Mouse (Mus musculus): ENCODE measurements around the gene Hist1h4n. TPM values are rescaled to one million over a fixed set of nuclear protein-coding genes. Genes with fewer than 3 reads are reported as not detected.
"Not testable (repeated sequence)": the region's sequence is repeated elsewhere in the genome, so short reads cannot be mapped to it uniquely, and the experiment has no call there.

Gene Hist1h4n
- 18.2 and 28.4 TPM in 2 replicates for polyA plus RNA-seq (2014; fragmentation: Nextera tagmentation; extraction: Ambion mirVana)

DNA sequence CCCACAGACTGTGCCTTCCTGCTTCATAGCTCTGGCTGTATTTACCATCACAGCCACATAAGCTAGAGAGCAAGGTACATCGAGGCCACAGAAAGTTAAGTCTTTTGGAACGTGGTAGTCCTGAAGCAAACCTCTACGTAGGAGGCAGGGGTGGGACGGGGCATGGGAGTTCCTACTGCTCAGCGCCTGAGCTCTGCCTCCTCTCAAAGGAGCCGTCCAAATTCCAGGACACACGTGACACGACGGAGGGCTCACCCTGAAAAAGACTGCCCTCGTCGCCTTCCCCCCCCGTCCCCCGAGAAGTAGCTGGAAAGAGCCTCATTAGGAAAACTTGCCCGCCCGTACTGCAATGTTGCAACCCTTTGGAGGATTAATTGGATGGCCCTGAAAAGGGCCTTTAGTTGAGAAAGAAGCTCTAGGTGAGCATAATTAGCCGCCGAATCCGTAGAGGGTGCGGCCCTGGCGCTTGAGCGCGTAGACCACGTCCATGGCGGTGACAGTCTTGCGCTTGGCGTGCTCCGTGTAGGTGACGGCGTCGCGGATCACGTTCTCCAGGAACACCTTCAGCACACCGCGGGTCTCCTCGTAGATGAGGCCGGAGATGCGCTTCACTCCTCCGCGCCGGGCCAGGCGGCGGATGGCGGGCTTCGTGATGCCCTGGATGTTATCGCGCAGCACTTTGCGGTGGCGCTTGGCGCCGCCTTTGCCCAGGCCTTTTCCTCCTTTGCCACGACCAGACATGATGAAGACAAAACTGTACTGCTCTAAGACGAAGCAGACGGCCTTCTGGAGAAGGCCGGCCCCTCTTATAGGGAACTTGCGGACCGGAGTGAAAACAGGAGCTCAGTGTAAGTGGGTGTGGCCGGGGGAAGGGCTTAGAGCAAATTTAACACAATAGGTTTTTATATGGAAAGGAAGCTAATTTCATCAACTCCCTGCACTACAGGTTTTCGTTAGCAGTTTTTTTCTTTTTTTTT is at the start of gene Hist1h4n:
Hist1h4n (minus strand) TSS at position 779 of the 977 bp plus-strand sequence.
- not testable (repeated sequence) for H3K27me3 ChIP-seq (ENCODE audit: control insufficient read depth, insufficient read depth, low read length); H3K4me3 ChIP-seq (ENCODE audit: low read depth, low read length); H3K27ac ChIP-seq (ENCODE audit: low read length); H3K9ac ChIP-seq (replicated peaks; ENCODE audit: low read depth, low read length); H3K36me3 ChIP-seq (ENCODE audit: control insufficient read depth, insufficient read depth, low read length); H3K4me2 ChIP-seq (replicated peaks; ENCODE audit: low read depth, low read length); H3K9me3 ChIP-seq (ENCODE audit: control insufficient read depth, low read depth, low read length); H3K4me1 ChIP-seq (ENCODE audit: control insufficient read depth, insufficient read depth, low read length)
- WGBS: 0% methylated on average over 23 of the region's 58 CpGs
- ATAC-seq (ENCODE audit: insufficient number of reproducible peaks, insufficient read depth, low FRiP score, low read depth): peak; percentile 81

DNA sequence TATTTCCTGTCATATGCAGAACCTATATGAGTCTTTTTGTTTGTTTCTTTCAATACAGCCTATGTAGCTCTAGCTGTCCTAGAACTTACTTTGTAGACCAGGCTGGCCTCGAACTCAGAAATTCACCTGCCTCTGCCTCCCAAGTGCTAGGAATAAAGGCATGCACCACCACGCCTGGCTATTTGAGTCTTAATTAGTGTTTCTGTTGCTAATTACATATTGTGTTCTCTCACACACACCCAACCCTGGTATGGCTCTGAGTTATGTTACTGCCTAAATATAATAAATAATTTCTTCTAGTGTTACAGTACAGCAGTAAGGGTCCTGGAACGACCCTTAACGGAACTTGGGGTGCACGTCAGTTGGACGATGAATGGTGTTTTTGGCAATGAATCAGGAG is 48.7 kb upstream of the Hist1h4n start:
- ATAC-seq (ENCODE audit: insufficient number of reproducible peaks, insufficient read depth, low FRiP score, low read depth): no peak
- Histone ChIP-seq H3K36me3 (ENCODE audit: control insufficient read depth, insufficient read depth, low read length) (no peaks in the 10 kb centered on the region), H3K9ac (replicated peaks; ENCODE audit: low read depth, low read length) (no peak overlapping the region), H3K4me1 (ENCODE audit: control insufficient read depth, insufficient read depth, low read length) (no peaks in the 10 kb centered on the region), H3K27me3 (ENCODE audit: control insufficient read depth, insufficient read depth, low read length) (no peaks in the 10 kb centered on the region), H3K4me3 (ENCODE audit: low read depth, low read length) (no peak overlapping the region), H3K9me3 (ENCODE audit: control insufficient read depth, low read depth, low read length) (no peaks in the 10 kb centered on the region), H3K4me2 (replicated peaks; ENCODE audit: low read depth, low read length) (no peak overlapping the region), H3K27ac (ENCODE audit: low read length) (no peak overlapping the region)
- 85% methylated on average over 6 of the region's 6 CpGs for WGBS

DNA sequence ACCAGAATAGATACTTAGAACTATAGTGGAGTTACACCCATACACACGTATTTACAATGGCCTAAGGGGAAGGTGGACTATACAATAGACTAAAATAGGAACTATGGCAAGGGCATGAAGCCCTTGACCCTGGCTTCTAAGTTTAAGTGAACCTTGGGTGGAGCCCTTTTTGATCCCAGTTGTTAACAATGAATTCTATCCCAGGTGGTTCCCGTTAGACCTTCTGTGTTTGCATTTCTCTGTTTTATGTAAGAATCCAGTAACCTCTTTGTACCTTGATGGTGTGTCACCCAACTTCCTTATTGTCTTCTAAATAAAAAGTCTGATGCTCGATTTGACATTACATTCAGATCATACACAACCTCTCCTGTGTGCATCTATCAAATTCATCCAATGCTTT is 33.5 kb upstream of the Hist1h4n start:
- H3K9me3 ChIP-seq (ENCODE audit: control insufficient read depth, low read depth, low read length); H3K27ac ChIP-seq (ENCODE audit: low read length); H3K27me3 ChIP-seq (ENCODE audit: control insufficient read depth, insufficient read depth, low read length); H3K36me3 ChIP-seq (ENCODE audit: control insufficient read depth, insufficient read depth, low read length); H3K4me3 ChIP-seq (ENCODE audit: low read depth, low read length); H3K4me2 ChIP-seq (replicated peaks; ENCODE audit: low read depth, low read length); H3K4me1 ChIP-seq (ENCODE audit: control insufficient read depth, insufficient read depth, low read length); H3K9ac ChIP-seq (replicated peaks; ENCODE audit: low read depth, low read length); ATAC-seq (ENCODE audit: insufficient number of reproducible peaks, insufficient read depth, low FRiP score, low read depth): not testable (repeated sequence)
- WGBS: 71% methylated on average over 3 of the region's 3 CpGs

DNA sequence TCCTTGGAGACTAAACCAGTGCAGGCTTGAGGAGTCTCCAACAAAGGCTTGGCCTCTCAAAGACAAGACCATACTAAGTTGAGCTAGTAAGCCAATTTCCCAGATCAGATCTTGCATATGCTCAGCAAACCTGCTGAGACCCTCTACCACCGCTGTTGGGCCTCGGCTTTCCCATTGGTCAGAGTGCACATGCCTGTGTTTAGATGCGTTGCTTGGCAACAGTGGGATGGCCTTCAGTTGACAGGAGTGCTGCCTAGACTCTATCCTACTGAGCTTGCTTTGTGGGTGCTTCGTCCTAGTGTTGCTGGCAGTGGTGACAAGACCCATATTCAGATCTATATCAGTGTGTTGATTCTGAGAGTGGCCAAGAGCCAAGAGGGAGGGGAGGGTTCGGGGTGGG is 29.6 kb upstream of the Hist1h4n start:
- no peaks in the 10 kb centered on the region for H3K27me3 ChIP-seq (ENCODE audit: control insufficient read depth, insufficient read depth, low read length)
- H3K27ac ChIP-seq (ENCODE audit: low read length): no peak overlapping the region
- no peak overlapping the region for H3K4me3 ChIP-seq (ENCODE audit: low read depth, low read length)
- H3K4me2 ChIP-seq (replicated peaks; ENCODE audit: low read depth, low read length): no peak overlapping the region
- H3K4me1 ChIP-seq (ENCODE audit: control insufficient read depth, insufficient read depth, low read length): no peaks in the 10 kb centered on the region
- no peaks in the 10 kb centered on the region for H3K9me3 ChIP-seq (ENCODE audit: control insufficient read depth, low read depth, low read length)
- H3K36me3 ChIP-seq (ENCODE audit: control insufficient read depth, insufficient read depth, low read length): no peaks in the 10 kb centered on the region
- 13% methylated on average over 5 of the region's 5 CpGs for WGBS
- no peak overlapping the region for H3K9ac ChIP-seq (replicated peaks; ENCODE audit: low read depth, low read length)
- ATAC-seq (ENCODE audit: insufficient number of reproducible peaks, insufficient read depth, low FRiP score, low read depth): no peak

DNA sequence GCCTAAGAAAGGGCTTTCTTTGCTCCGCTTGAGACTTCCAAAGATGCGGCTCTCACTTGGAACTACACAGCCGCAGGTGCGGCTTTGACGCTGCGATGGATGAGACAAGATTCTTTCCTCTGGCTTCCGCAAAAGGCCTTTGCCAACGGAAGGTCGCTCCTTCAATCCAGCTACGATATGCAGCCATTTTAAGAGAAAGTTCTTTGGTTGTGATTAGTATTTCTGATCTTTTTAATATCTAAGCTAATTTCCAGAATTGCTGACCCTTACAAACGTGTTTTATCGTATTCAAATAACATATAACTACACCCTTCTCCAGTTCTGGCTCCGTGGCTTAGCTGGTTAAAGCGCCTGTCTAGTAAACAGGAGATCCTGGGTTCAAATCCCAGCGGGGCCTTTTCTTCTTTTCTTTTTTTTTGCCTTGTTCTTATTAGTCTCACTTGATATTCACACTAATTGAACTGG is 23.7 kb upstream of the Hist1h4n start:
- 3% methylated on average over 15 of the region's 15 CpGs for WGBS
- peak overlapping the region; percentile 53 for H3K4me2 ChIP-seq (replicated peaks; ENCODE audit: low read depth, low read length)
- no peaks in the 10 kb centered on the region for H3K27me3 ChIP-seq (ENCODE audit: control insufficient read depth, insufficient read depth, low read length)
- H3K9me3 ChIP-seq (ENCODE audit: control insufficient read depth, low read depth, low read length): no peaks in the 10 kb centered on the region
- H3K27ac ChIP-seq (ENCODE audit: low read length): no peak overlapping the region
- H3K4me1 ChIP-seq (ENCODE audit: control insufficient read depth, insufficient read depth, low read length): no peaks in the 10 kb centered on the region
- no peak for ATAC-seq (ENCODE audit: insufficient number of reproducible peaks, insufficient read depth, low FRiP score, low read depth)
- peak overlapping the region; percentile 37 for H3K4me3 ChIP-seq (ENCODE audit: low read depth, low read length)
- no peaks in the 10 kb centered on the region for H3K36me3 ChIP-seq (ENCODE audit: control insufficient read depth, insufficient read depth, low read length)
- 0 out of 2 replicates have a peak overlapping the region, but pooled peaks have one; percentile 14 for H3K9ac ChIP-seq (replicated peaks; ENCODE audit: low read depth, low read length)

DNA sequence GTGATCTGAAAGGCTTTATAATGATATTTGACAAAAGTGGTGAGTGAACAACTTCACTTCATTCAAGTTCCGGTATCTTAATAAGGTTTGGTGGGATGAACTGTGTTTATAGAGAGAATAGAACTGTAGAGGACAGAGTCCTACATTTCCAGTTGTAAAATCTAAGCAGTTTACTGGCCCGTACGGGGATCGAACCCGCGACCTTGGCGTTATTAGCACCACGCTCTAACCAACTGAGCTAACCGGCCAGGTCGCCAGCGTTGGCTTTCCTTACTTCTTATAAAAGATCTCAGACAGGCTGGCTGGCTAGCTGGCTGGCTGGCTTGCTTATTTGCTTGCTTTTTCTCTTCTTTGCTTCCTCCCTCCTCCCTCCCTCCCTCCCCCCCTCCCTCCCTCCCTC is 23.1 kb upstream of the Hist1h4n start:
- no peaks in the 10 kb centered on the region for H3K4me1 ChIP-seq (ENCODE audit: control insufficient read depth, insufficient read depth, low read length)
- H3K9ac ChIP-seq (replicated peaks; ENCODE audit: low read depth, low read length): no peak overlapping the region
- peak; percentile 69; the same call in 1 of the 2 replicates for ATAC-seq (ENCODE audit: insufficient number of reproducible peaks, insufficient read depth, low FRiP score, low read depth)
- WGBS: 5% methylated on average over 11 of the region's 11 CpGs
- no peaks in the 10 kb centered on the region for H3K27me3 ChIP-seq (ENCODE audit: control insufficient read depth, insufficient read depth, low read length)
- H3K36me3 ChIP-seq (ENCODE audit: control insufficient read depth, insufficient read depth, low read length): no peaks in the 10 kb centered on the region
- H3K9me3 ChIP-seq (ENCODE audit: control insufficient read depth, low read depth, low read length): no peaks in the 10 kb centered on the region
- H3K4me3 ChIP-seq (ENCODE audit: low read depth, low read length): peak overlapping the region; percentile 37
- H3K4me2 ChIP-seq (replicated peaks; ENCODE audit: low read depth, low read length): peak overlapping the region; percentile 53; the same call in 1 of the 2 replicates
- no peak overlapping the region for H3K27ac ChIP-seq (ENCODE audit: low read length)

DNA sequence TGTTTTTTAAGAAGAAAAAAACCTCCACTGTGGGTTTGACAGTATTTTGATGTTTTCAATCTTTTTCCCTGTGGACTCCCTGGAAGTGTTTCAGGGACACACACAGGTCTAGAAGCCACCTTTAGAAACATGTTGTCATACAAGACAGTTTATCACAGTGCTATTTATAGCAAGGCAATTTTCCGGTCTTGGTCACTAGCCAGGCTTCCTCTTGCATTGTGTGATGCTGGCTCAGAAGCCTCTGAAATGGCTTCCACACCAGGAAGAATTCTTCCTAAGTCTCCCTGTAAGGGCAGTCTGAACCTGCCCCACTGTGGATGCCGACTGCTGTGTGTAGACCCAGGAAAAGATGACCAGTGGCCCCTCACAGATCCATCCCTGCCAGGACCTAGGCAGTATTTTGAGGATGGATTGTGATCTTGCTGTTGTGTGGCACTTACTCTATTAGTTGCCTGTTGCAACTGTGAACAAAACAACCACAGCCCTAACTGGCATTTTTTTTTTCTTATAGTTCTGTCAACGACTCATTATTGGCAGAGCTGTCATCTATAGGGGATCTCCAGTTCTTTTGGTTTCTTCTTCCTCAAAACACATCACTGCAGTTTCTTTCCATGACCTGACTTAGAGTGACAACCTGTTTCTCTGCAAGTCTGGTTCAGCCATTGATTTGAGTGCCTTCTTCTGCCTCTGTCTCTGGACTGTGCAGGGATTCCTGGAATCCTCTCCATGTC is 20.4 kb upstream of the Hist1h4n start:
- 54% methylated on average over 3 of the region's 3 CpGs for WGBS
- ATAC-seq (ENCODE audit: insufficient number of reproducible peaks, insufficient read depth, low FRiP score, low read depth): no peak

DNA sequence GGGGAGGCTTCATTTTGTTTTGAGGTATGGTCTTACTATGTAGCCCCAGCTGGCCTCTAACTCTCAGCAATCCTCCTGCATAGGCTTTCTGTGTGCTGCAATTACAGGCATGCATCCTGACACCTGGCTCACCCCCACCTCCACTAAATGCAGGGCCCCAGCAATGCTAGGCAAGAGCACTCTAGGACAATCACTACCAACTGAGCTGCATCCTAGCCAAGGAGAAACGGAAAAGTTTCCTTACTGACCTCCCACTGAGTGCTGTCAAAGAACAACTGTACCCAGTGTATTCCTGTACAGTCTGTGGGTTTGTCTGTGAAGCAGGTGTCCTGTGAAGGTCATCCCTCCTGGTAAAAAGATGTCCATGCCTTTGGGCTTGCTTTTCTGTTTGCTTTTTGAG is 18.7 kb upstream of the Hist1h4n start:
- not testable (repeated sequence) for H3K27ac ChIP-seq (ENCODE audit: low read length); H3K9me3 ChIP-seq (ENCODE audit: control insufficient read depth, low read depth, low read length); H3K4me3 ChIP-seq (ENCODE audit: low read depth, low read length); H3K9ac ChIP-seq (replicated peaks; ENCODE audit: low read depth, low read length); H3K27me3 ChIP-seq (ENCODE audit: control insufficient read depth, insufficient read depth, low read length); H3K4me1 ChIP-seq (ENCODE audit: control insufficient read depth, insufficient read depth, low read length); H3K4me2 ChIP-seq (replicated peaks; ENCODE audit: low read depth, low read length); ATAC-seq (ENCODE audit: insufficient number of reproducible peaks, insufficient read depth, low FRiP score, low read depth); H3K36me3 ChIP-seq (ENCODE audit: control insufficient read depth, insufficient read depth, low read length)
- WGBS: 46% methylated on average over 1 of the region's 1 CpGs

More for the DNA sequence above, 20.4 kb upstream of the Hist1h4n start:
- H3K4me3 ChIP-seq (ENCODE audit: low read depth, low read length): no peak overlapping the region
- H3K9ac ChIP-seq (replicated peaks; ENCODE audit: low read depth, low read length): no peak overlapping the region
- no peaks in the 10 kb centered on the region for H3K36me3 ChIP-seq (ENCODE audit: control insufficient read depth, insufficient read depth, low read length)
- no peak overlapping the region for H3K4me2 ChIP-seq (replicated peaks; ENCODE audit: low read depth, low read length)
- no peak overlapping the region for H3K27ac ChIP-seq (ENCODE audit: low read length)
- H3K27me3 ChIP-seq (ENCODE audit: control insufficient read depth, insufficient read depth, low read length): no peaks in the 10 kb centered on the region
- no peaks in the 10 kb centered on the region for H3K4me1 ChIP-seq (ENCODE audit: control insufficient read depth, insufficient read depth, low read length)
- H3K9me3 ChIP-seq (ENCODE audit: control insufficient read depth, low read depth, low read length): no peaks in the 10 kb centered on the region
